Mouse (Mus musculus): ENCODE measurements around the gene Grk3.

Grk3 gene

DNA sequence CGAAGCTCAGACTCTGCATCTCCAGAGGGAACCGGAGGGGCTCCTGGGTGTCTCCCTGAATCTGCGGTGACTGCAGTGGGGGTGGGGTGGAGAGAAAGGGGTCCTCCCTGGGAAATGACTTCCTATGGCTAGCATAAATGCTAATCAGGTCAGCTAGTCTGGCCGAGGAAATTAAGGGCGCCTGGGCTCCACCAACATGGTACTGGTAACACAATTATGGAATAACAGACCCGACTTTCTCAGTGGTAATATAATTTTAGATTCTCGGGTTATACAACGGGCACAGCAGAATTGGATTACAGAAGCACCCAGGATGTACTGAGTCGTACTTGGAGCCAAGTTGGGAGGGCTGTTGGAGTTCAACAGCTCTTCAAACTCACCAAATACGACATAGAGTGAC lies 79.0 kb downstream of the Grk3 start:
- DNase-seq (ENCODE audit: low spot score in 2 of 2): no peak

DNA sequence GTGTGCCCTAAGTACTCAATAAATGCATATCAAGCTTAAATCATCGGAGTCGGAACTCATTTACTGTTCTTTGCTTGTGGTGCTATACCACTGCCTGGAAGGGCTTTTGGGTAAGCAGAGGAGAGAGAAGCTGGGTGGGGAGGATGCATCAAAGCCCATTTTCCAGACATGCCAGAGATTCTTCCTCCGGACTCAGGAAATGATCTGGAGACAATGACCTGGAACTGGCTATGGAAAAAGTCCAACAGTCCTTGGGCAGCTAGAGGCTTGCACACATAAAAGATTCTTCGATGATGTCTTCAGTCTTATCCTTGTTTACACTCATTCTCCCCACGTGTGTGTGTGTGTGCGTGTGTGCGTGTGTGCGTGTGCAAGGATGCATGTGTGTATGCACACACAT lies 80.2 kb downstream of the Grk3 start:
- no peak for DNase-seq (ENCODE audit: low spot score in 2 of 2)

DNA sequence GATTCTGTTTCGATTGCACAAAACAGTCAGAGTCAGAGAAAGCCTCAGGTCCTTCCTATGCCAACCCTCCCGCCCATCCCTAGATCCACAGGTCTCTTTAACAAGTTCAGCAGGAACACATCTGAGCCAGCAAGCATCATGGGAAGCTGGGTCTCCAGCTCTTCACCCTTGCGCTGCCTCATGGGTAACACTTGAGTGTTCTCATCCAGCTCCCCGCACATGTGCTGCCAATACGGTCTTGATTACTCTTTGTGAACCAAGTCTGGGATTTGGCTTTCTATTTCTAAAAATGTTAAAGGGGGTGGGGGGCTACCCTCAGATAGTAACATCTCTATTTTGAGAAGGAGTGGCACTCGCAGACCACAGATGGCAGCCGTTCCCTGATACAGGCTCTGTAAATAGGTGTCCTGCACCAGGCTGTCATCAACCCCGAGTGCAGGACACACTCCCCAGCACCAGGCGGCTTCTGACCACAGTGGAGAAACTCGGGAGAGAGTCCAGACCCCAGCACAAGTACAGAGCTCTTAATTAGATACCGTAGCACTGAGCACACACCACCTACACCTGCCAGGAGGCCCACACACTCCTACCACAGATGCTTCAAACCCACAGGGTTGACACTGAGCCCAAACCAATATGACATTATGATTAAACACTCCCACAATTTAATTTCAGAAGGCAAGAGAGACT lies 82.6 kb downstream of the Grk3 start:
- DNase-seq (ENCODE audit: low spot score in 2 of 2): no peak

DNA sequence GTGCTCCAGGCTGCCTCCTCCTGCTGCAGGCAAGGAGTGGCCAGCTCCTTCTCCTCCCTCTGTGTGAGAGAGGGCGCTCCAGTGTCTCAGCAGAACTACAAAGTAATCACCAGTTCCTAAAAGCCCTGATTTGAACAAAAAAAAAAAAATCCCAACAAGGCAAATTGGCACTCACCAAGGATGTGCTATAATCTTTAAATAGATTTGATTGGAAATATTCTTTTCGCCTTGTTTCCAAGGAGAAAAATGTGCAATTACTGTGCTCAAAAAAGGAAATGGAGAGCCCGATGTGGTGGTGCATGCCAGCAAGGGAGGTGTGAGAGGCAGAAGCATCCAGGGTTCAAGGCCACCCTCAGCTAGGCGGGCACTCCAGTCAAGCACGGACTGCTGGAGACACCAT lies 83.7 kb downstream of the Grk3 start:
- no peak for DNase-seq (ENCODE audit: low spot score in 2 of 2)

DNA sequence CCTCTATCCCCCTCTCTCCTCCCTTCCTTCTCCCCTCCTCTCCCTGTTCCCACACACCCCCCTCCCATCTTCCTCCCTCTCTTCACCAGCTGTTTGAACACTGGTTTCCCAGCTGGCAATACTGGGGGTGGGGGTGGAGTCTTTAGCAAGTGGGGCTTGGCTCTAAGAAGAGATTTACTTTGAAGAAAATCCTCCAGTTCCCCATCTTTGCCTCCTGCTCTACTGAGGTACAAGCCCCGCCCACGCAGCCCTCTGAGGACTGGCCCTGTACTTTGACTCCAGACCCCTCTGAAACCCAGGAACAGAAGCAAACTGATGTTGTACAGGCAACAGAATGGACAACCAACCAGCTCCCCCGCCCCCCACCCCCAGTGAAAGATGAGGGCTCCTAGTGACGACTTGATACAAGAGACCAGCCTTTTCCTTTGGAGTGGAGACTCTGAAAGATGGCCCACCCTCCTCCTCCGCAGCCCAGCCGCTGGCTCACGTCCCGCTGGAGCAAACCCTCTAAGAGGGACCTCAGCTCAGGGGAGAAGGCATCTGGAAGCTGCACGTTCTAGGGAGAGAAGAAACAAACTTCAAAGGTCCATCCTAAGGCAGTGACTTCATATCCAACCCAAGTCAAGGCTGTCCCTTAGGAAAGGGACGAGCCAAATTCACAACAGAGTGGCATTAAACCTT lies 87.2 kb downstream of the Grk3 start:
- no peak for DNase-seq (ENCODE audit: low spot score in 2 of 2)

- no peak for DNase-seq (ENCODE audit: low spot score in 2 of 2)
These were observed 90.2 kb downstream of the Grk3 start for GRCm38 (mm10) chr5:112925422-112925821.

DNA sequence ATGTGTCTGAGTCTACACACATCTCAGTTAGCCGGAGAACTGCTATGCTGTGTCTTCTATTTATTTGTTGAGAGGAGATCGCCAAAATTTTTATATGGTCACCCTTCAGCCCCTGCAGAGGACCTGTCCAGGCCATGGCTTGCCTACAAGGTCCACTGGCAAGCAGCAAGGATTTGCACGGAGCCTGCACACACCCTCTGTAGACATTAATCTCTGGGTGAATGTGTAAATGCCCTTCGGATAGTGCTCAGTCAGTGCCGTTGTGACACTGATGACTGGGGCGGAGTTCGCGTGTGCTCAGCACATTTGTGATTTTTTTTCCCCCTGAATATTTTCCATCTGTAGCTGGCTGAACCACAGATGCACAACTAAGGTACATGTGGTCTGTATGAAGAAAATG lies 90.8 kb downstream of the Grk3 start:
- no peak for DNase-seq (ENCODE audit: low spot score in 2 of 2)

GRCm38 (mm10) chr5:112923841-112924240 lies 91.8 kb downstream of the Grk3 start:
- no peak for DNase-seq (ENCODE audit: low spot score in 2 of 2)

DNA sequence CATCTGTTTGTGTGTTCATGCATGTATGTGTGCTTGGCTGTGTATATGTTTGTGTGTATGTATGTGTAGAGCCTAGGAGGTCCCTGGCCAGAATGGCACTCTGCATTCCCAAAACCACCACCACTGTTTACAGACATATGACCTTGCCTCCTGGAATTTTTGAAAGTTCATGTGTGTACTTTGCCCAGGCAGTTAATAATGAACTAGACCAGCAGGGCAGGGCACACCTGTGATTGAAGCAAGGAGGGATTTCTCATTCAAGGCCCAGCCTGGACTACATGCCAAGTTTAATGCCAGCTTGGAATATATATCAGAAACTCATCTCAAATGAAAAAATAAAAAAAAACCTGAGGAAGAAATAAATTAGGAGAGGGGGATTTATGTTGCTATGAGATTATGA lies 93.7 kb downstream of the Grk3 start:
- no peak for DNase-seq (ENCODE audit: low spot score in 2 of 2)

- no peak for DNase-seq (ENCODE audit: low spot score in 2 of 2)
These were observed 105.2 kb downstream of the Grk3 start for GRCm38 (mm10) chr5:112910381-112910780.

GRCm38 (mm10) chr5:112908169-112908614 lies 107.4 kb downstream of the Grk3 start:
- DNase-seq (ENCODE audit: low spot score in 2 of 2): no peak

GRCm38 (mm10) chr5:112907504-112907903 lies 108.1 kb downstream of the Grk3 start:
- no peak for DNase-seq (ENCODE audit: low spot score in 2 of 2)

DNA sequence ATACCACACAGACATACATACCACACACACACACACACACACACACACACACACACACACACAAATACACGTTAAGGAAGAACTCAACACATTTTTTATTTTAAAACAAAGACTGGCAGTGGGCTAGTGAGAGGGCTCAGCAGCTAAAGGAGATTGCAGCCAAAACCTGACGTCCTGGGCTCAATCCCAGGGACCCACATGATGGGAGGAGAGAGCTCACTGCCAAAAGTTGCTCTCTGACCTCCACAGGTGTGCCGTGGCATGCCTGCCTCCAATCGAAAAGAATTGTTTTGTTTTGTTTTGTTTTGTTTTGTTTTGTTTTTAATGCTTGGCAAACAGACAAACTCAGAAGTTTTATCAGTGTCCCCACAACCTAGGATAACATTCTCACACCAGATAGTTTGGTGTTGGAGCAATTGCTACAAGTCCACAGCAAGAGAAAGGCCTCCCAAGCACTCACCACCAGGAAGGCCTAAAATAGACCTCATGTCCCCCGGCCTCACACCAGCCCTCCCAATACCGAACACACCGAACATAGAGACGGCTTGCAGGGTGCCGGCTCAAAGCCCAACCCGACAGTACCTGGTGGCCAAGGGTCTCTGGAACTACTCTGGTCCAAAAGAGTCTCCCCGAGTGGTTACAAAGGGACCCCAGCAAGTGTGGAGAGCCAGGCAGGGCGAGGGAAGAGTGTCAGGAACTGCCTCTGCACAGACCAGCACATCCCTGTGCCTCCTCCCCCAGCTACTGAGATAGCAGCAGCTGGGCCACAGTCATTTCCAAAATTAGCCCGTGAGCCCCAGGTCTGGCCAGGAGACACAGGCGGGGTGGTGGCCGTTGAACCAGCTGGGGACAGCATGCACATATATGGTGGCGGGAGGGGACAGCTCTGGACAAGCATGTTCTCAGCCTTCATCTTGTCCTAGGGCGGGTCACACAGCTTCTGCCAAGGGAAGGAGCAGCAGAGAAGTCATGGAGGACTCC lies 119.6 kb downstream of the Grk3 start, which contains the start of gene Myo18b:
Gene Myo18b, minus strand, starts transcription at position 689 of the 981 bp plus-strand sequence.
- no peak for DNase-seq (ENCODE audit: low spot score in 2 of 2)

DNA sequence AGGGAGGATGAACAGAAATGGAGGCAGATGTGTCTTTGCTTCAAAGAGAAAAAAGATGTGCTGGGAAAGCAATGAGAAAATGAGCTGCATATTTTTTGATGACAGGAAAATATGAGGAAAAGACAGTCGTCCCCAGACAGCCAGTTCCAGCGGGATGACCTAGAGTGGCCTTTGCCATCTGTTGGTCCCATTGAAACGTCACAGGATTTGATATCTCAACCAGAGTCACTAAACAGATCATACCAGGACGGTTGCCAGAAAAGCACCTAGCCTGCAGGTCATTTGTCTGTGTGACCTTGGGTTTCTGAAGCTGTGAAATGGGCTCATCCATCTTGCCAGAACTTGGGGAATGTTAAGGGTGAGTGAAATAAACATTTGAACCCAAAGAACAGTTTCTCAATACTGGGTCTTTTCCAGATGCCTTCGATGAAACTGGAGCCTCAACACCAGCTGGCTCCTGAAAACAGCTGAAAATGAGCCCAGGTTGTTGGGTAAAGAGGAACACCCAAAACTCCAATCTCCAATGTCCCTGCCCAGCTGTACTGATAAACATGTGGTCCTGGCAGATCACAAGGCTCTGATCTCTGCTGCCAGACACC lies 122.0 kb downstream of the Grk3 start:
- DNase-seq (ENCODE audit: low spot score in 2 of 2): no peak

DNA sequence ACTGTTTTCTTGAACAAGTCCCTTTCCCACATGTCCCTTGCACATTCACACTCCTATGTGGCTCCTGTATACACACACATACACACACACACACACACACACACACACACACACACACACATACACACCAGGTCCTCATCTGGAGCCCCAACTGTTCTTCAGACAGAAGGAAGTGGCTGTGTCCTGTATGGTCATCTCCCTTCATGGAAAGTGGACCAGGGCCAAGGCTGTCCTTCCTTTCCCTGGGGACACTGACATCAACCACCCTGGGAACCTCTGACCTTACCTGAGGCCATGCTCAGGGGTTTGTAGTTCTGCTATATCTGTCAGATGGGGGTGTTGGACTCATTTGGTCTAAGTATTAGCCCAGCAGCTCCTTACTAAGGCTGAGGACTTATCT lies 123.2 kb downstream of the Grk3 start:
- DNase-seq (ENCODE audit: low spot score in 2 of 2): no peak

DNA sequence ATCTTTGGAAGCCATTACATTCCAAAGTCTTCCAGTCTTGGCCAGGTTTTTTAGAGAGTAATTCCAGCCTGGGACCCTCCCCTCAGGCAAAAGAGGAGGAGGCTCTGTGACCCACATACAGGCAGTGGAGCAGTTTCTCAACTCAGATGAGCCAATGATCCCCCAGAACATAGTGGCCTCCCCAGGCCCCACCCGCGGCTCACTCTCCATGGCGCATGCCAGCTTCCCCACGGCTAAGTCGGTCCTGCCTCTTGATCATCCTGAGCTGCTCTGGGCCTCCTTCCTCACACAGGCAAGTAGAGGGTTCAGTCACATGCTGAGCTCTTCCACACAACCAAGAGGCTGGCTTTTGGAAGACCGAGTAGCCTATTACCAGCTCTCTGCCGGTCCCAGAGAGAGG lies 126.9 kb downstream of the Grk3 start:
- no peak for DNase-seq (ENCODE audit: low spot score in 2 of 2)

DNA sequence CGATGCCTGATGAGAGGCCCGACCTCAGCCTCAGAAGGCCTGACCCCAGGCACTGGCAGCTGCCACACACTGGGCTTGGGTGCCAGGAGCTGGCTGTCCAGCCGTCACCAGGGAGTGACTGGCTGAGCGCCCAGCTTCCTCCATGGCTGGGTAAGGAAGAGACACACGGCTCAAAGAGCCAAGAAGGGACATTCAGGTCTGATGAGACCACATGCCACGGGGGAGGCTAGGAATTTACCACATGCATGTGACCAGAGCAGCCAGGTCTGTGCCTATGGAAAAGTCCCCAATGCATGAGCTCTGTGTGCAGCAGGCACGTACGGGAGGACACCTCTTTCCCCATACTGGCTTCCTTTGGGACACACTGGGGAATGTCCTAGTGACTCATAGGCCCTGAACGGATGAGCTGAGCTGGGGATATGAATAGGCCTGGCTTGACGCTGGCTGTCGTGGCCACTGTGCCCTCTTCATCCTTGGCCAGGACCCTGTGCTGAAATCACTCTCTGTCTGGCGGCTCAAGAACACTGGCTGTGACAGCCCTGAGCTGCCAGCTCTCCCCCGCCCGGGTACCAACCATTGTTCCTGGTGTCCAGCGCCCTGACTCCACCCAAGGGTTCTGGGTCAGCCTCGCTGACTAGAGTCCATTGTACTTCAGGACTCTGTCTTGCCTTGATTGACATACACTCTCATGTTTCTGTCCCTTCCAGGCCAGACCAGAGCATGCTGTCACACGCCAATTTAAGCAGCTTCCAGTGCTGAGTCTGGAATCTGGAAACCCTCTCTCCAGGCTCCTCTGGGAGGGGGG lies 128.7 kb downstream of the Grk3 start:
- DNase-seq (ENCODE audit: low spot score in 2 of 2): peak in 1 of 2 experiments; percentile 35

DNA sequence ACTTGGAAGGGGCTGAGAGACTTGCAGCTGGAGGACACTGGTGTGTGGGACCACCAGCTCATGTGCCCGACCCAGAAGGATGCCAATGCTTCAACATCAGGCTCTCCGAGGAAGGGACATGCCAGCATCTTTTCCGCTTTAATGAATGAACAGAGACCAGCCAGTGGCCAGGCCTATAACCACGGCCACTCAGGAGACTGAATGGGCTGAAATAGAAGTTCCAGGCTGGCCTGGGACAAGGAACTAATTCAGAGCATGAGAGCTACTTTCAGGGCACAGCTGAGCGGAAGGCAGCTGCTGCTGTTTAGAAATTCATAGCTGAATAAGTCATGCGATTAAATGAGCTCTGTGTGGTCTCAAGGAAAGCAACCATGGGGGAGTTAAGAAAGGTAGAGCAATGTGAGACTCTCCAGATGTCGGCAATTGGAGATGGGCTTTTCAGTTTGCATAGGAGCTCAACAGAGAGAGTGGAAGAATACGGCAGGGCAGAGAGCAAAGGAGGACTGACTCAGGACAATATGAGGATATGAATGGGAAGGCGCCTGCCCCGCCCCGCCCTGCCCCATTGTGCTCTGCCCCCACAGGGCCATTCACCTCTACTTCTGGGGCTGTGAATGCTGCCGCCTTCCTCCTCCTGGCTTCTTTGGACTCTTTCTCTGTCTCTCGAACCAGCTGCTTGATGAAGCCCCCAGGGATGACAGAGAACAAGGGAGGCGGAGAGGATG lies 138.0 kb downstream of the Grk3 start:
- DNase-seq (ENCODE audit: low spot score in 2 of 2): no peak

DNA sequence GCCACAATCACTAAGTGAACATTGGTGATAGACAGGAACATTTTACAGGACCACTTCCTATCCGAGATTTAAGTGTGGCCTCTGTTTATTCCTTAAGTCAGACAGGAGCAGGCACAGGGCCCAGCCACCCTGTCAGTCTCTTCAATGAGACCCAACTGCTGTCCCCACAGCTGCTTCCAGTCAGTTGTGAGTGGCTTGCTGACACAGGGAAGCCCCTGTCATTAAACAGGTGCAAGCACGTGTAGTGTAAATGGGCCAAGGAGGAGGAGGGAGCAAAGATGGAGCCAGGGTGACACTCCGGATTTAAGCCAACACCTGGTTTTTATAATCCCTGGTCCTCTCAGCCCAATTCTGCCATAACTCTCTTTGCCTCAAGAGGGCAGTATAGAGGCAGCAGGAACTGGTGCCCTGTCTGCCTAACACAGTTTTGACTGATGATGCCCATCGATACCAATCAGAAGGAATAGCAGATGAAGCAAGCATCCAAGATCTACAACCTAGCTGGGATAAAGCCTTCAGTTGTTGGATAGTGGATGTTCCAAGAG lies 138.7 kb downstream of the Grk3 start:
- peak; percentile 48 to 71 for DNase-seq (ENCODE audit: low spot score in 2 of 2)

DNA sequence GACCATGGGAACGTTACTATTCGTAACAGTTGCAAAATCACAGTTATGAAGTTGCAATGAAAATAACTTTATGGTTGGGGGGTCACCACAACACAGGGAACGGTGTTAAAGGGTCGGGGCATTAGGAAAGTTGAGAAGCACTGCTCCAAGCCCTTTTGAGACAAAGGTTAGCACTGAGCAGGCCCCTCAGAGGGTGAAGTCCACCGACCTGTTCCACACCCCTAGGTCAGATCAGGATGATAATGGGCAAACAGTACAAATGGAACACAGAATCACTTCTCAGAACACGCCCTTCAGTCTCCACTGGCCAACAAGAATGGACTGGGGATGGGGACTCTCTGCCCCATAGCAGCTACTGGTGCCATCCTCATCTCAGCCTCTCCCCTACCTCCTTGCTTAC lies 142.6 kb downstream of the Grk3 start:
- DNase-seq (ENCODE audit: low spot score in 2 of 2): no peak
